Mouse (Mus musculus) midbrain, embryonic 16.5 days (tissue): Measurements from ENCODE around the gene Hdac10. TPM values are rescaled to one million over a fixed set of nuclear protein-coding genes. Genes with fewer than 3 reads are reported as not detected.

ENCODE experiments used
- ATAC-seq: fragments of 200-750 bp; cut with Nextera tagmentation; 2 replicates; pipeline ENCODE4 v1.8.0; 2017; ENCODE audit warnings: moderate TSS enrichment
- H3K27ac ChIP-seq: fragments of 300-500 bp; sonication (generic); 2 replicates; pipeline ENCODE4 v1.5.1; 2014; ENCODE audit warnings: mild to moderate bottlenecking, low read length, mixed read lengths
- H3K27me3 ChIP-seq: fragments of 300-500 bp; sonication (generic); 2 replicates; pipeline ENCODE4 v1.6.1; 2014; ENCODE audit warnings: low read depth, low read length, mixed read lengths; ENCODE audit not compliant: control insufficient read depth, insufficient read depth
- H3K36me3 ChIP-seq: fragments of 300-500 bp; sonication (generic); 2 replicates; pipeline ENCODE4 v1.6.1; 2014; ENCODE audit warnings: mild to moderate bottlenecking, low read length, moderate library complexity, mixed read lengths; ENCODE audit not compliant: control insufficient read depth, insufficient read depth
- H3K4me1 ChIP-seq: fragments of 300-500 bp; sonication (generic); 2 replicates; pipeline ENCODE4 v1.6.1; 2014; ENCODE audit warnings: mild to moderate bottlenecking, low read length, mixed read lengths; ENCODE audit not compliant: control insufficient read depth, insufficient read depth
- H3K4me2 ChIP-seq: fragments of 300-500 bp; sonication (generic); 2 replicates; pipeline ENCODE4 v1.6.1; 2014; ENCODE audit warnings: mild to moderate bottlenecking, low read length, mixed read lengths
- H3K4me3 ChIP-seq: fragments of 300-500 bp; sonication (generic); 2 replicates; pipeline ENCODE4 v1.5.1; 2014; ENCODE audit warnings: low read depth, mild to moderate bottlenecking, low read length, moderate library complexity, mixed read lengths
- H3K9ac ChIP-seq: fragments of 300-500 bp; sonication (generic); 2 replicates; pipeline ENCODE4 v1.6.1; 2014; ENCODE audit warnings: low read depth, low read length, mixed read lengths
- H3K9me3 ChIP-seq: fragments of 300-500 bp; sonication (generic); replicated peaks from 2 replicates; pipeline ENCODE4 v1.6.1; 2014; ENCODE audit warnings: mild to moderate bottlenecking, low read length, mixed read lengths; ENCODE audit not compliant: control insufficient read depth, poor library complexity, severe bottlenecking
- WGBS: fragments of 180-500 bp; shearing (Covaris S2); extraction: QIAGEN DNeasy Blood & Tissue Kit; methylation state at CpG from one replicate; pipeline ENCODE4 v1.1.7; 2014; 5-methylcytosine and 5-hydroxymethylcytosine counted together
- polyA plus RNA-seq: library from polyadenylated mRNA; unstranded; fragments of >200 nt; fragmentation: Nextera tagmentation; extraction: Ambion mirVana; gene quantifications from 2 replicates; pipeline ENCODE4 v1.2.1, GENCODE M21; 2015

Hdac10 gene
- polyA plus RNA-seq, 1 experiment from 2014 or later, result 31.0 TPM

- WGBS, result 21% methylated on average over 17 of the region's 17 CpGs
- peak overlapping the region; percentile 98 for H3K4me2 ChIP-seq
- peak overlapping the region; percentile 48 for H3K4me3 ChIP-seq
- peaks cover 5% of the 10 kb centered on the region; the same call in 1 of the 2 replicates for H3K36me3 ChIP-seq
- H3K27ac ChIP-seq, result peak overlapping the region; percentile 81
- peaks cover 60% of the 10 kb centered on the region for H3K4me1 ChIP-seq
- peak overlapping the region; percentile 81 for H3K9ac ChIP-seq
- no peaks in the 10 kb centered on the region for H3K27me3 ChIP-seq
- no peak for ATAC-seq
- H3K9me3 ChIP-seq, result no peaks in the 10 kb centered on the region
Observed at GRCm38 (mm10) chr15:89172276-89172935, 43.9 kb upstream of the Hdac10 start.

- peaks cover 13% of the 10 kb centered on the region for H3K36me3 ChIP-seq
- H3K27ac ChIP-seq, result no peak overlapping the region
- no peak overlapping the region for H3K4me3 ChIP-seq
- H3K9ac ChIP-seq, result no peak overlapping the region
- no peak overlapping the region for H3K4me2 ChIP-seq
- no peaks in the 10 kb centered on the region for H3K27me3 ChIP-seq
- H3K9me3 ChIP-seq, result no peaks in the 10 kb centered on the region
- no peak for ATAC-seq
- 91% methylated on average over 5 of the region's 5 CpGs for WGBS
- H3K4me1 ChIP-seq, result peaks cover 52% of the 10 kb centered on the region
Observed at GRCm38 (mm10) chr15:89171526-89172051, 43.1 kb upstream of the Hdac10 start.

- no peak overlapping the region for H3K27ac ChIP-seq
- no peak overlapping the region for H3K9ac ChIP-seq
- peaks cover 43% of the 10 kb centered on the region for H3K4me1 ChIP-seq
- H3K27me3 ChIP-seq, result no peaks in the 10 kb centered on the region
- no peaks in the 10 kb centered on the region for H3K9me3 ChIP-seq
- H3K4me2 ChIP-seq, result no peak overlapping the region
- H3K4me3 ChIP-seq, result no peak overlapping the region
- ATAC-seq, result no peak
- WGBS, result 76% methylated on average over 3 of the region's 3 CpGs
- H3K36me3 ChIP-seq, result peaks cover 18% of the 10 kb centered on the region
Observed at GRCm38 (mm10) chr15:89170102-89170501, 41.6 kb upstream of the Hdac10 start.

- peaks cover 25% of the 10 kb centered on the region for H3K36me3 ChIP-seq
Observed at GRCm38 (mm10) chr15:89169431-89169830, 40.9 kb upstream of the Hdac10 start.

GRCm38 (mm10) chr15:89168922-89169321 lies 40.4 kb upstream of the Hdac10 start:
- H3K27me3 ChIP-seq, result no peaks in the 10 kb centered on the region
- H3K27ac ChIP-seq, result peak overlapping the region; percentile 42; the same call in 1 of the 2 replicates
- 64% methylated on average over 10 of the region's 10 CpGs for WGBS
- H3K4me1 ChIP-seq, result peaks cover 31% of the 10 kb centered on the region
- no peak overlapping the region for H3K4me2 ChIP-seq
- H3K36me3 ChIP-seq, result peaks cover 30% of the 10 kb centered on the region
- H3K4me3 ChIP-seq, result no peak overlapping the region
- no peaks in the 10 kb centered on the region for H3K9me3 ChIP-seq
- H3K9ac ChIP-seq, result no peak overlapping the region
- ATAC-seq, result no peak

More at GRCm38 (mm10) chr15:89169431-89169830, 40.9 kb upstream of the Hdac10 start:
- ATAC-seq, result no peak
- Histone ChIP-seq H3K9me3 (no peaks in the 10 kb centered on the region), H3K4me3 (no peak overlapping the region), H3K27ac (0 out of 2 replicates have a peak overlapping the region, but pooled peaks have one; percentile 42), H3K27me3 (no peaks in the 10 kb centered on the region), H3K9ac (no peak overlapping the region; the same call in 1 of the 2 replicates), H3K4me1 (peaks cover 36% of the 10 kb centered on the region), H3K4me2 (no peak overlapping the region)
- whole genome bisulfite sequencing, result 6% methylated on average over 10 of the region's 10 CpGs

GRCm38 (mm10) chr15:89165478-89165877 lies 37.0 kb upstream of the Hdac10 start:
- H3K4me2 ChIP-seq, result no peak overlapping the region
- H3K27ac ChIP-seq, result no peak overlapping the region
- no peak overlapping the region for H3K4me3 ChIP-seq
- H3K4me1 ChIP-seq, result peaks cover 14% of the 10 kb centered on the region
- peaks cover 65% of the 10 kb centered on the region for H3K36me3 ChIP-seq
- H3K9ac ChIP-seq, result no peak overlapping the region
- WGBS, result 94% methylated on average over 12 of the region's 12 CpGs
- H3K27me3 ChIP-seq, result no peaks in the 10 kb centered on the region
- H3K9me3 ChIP-seq, result no peaks in the 10 kb centered on the region
- no peak for ATAC-seq

- Histone ChIP-seq H3K4me2 (no peak overlapping the region), H3K27ac (no peak overlapping the region), H3K4me1 (no peaks in the 10 kb centered on the region), H3K9me3 (no peaks in the 10 kb centered on the region), H3K27me3 (no peaks in the 10 kb centered on the region), H3K9ac (no peak overlapping the region), H3K36me3 (peaks cover 91% of the 10 kb centered on the region), H3K4me3 (no peak overlapping the region)
- ATAC-seq, result no peak
- 94% methylated on average over 9 of the region's 9 CpGs for WGBS
Observed at GRCm38 (mm10) chr15:89161397-89161796, 32.9 kb upstream of the Hdac10 start.

GRCm38 (mm10) chr15:89158516-89158915 lies 30.0 kb upstream of the Hdac10 start:
- Histone ChIP-seq H3K9me3 (no peaks in the 10 kb centered on the region), H3K27ac (no peak overlapping the region), H3K27me3 (no peaks in the 10 kb centered on the region), H3K4me3 (no peak overlapping the region), H3K9ac (no peak overlapping the region), H3K4me1 (no peaks in the 10 kb centered on the region), H3K36me3 (peaks cover 89% of the 10 kb centered on the region), H3K4me2 (no peak overlapping the region)
- WGBS, result 92% methylated on average over 16 of the region's 16 CpGs
- ATAC-seq, result no peak

GRCm38 (mm10) chr15:89157954-89158353 lies 29.5 kb upstream of the Hdac10 start:
- Histone ChIP-seq H3K9me3 (no peaks in the 10 kb centered on the region), H3K4me1 (no peaks in the 10 kb centered on the region), H3K4me3 (no peak overlapping the region), H3K36me3 (peaks cover 83% of the 10 kb centered on the region), H3K4me2 (no peak overlapping the region), H3K27ac (no peak overlapping the region), H3K27me3 (no peaks in the 10 kb centered on the region), H3K9ac (no peak overlapping the region)
- ATAC-seq, result no peak
- WGBS, result 81% methylated on average over 7 of the region's 7 CpGs
